Mouse (Mus musculus): ENCODE results near the gene Iqcf6.

Iqcf6 gene

DNA sequence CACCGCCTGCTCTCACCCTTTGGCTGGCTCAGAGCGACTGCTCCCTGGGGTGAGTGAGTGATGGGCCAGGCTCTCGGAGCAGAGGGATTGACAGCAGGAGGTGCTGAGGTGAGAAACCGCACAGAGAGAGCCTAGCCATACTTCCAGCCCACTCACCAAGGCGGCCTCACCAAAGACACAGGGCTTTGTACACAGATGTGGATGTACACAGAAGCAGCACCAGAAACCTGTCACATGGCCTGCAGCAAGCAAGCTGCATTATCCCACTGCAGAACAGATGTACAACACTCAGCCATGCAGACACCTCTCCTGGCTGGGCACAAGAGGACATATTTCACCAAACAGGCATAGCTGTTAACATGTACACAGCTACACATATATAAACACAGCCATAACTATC lies 31.2 kb downstream of the Iqcf6 start:
- DNase-seq (ENCODE audit: extremely low spot score) = no peak

DNA sequence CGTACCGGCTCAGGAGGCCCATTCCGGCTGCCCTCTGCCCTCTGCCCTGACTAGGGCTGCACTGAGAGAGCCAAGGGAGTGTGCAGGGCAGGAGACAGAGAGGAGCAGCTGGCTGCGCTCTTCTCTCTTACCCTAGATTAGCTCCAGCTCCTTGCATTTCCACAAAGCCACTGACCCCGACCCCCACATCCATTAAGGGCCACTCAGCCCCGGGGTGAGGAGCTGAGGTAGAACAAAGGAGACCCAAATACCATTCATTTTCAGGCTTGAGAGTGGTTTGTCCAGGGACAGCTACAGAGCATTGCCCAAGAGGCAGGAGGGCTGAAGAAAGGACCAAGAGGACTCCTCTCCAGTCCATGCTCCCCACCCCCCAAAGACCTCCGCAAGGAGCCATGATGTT lies 33.1 kb downstream of the Iqcf6 start:
- DNase-seq (ENCODE audit: extremely low spot score) = peak; percentile 40

DNA sequence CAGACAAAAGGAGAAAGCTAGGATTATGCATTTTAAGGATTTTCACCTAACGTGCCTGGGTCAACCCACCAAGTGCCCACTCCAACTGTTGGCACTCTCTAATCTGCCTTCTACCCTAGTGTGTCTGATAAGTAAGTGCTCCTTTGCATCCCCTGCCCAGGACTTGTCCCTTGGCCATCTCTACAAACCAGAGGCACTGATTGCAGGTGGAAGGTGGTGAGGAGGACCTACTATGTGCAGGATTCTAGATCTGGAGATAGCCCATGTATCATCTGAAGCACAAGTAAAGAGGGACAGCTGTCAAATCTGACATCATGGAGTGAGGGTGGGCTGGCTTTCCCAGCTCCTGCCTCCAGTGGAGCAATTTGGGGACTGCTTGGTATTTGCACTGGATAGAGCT lies 33.6 kb downstream of the Iqcf6 start:
- DNase-seq (ENCODE audit: extremely low spot score) = no peak

DNA sequence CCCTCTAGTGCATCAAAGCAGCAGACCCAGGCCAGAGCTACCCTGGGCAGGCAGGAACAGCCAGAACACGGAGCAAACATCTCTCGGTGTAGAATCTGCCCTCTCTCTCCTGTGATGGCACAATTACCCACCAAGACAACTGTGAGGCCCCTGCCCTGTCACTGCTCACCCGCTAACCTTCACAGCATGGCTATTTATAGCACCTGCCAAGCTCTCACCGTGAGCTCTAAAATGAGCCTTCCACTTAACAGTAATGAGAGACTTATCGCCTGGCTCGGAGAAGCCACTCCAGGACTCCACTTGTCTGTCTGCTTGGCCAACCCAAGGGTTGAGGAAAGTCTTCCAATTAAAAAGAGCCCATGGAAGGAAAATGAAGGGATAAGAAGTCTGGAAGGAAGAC lies 36.8 kb downstream of the Iqcf6 start:
- DNase-seq (ENCODE audit: extremely low spot score) = no peak

DNA sequence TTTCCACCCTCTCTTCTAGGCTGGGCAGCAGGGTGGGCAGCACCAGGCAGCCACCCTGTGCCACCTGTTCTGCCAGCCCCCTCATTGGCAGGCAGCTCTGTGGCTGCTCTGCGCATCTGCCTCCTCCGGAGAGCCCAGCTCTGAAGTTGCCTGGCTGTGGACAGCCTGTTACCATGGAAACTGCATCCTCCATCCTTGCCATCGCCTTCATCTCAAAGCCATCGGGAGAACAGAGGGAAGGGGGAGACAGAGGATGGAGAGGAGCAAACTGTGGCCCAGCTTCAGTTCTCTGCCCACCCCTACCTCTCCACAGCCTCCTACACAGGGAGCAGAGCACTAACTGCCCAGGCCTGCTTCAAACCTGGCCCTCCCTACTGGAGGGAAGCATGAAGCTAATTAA lies 38.1 kb downstream of the Iqcf6 start:
- no peak for DNase-seq (ENCODE audit: extremely low spot score)

DNA sequence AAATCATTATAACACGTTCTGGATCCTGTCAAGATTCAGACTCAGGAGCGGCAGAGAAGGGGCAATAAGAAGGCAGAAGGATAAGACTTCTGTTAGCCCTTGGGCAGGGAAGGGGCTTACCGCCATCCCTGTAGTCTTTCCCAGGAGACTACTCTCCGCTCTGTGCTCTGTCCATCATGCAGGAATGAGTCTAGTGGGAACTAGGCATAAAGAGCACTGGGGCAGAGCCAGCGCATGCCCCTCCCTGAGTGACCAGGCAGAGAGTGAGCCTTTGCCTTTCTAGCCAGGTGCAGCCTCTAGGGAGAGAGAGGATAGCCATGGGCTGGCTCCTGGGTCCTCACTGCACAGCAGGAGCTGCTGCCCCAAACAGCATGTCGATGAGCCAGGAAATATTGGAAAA lies 38.5 kb downstream of the Iqcf6 start:
- DNase-seq (ENCODE audit: extremely low spot score) = no peak

DNA sequence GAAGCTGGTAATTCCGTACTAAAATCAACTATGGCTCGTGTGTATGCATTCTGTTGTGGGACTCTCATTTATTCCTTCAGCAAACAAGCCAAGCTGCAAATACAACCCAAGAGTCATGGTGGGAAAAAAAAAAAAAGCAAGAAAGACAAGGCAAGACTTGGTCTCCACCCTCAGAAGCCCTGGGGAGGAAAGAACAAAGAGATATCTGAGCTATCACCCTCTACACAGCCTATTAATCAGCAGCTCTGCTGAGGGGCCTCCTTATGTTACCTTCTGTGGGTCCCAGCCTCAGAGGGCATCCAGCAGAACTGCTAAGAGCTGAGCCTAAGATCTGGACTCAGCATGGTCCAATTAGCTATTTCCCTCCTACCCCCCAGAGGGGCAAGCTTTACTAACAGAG lies 47.5 kb downstream of the Iqcf6 start:
- no peak for DNase-seq (ENCODE audit: extremely low spot score)

DNA sequence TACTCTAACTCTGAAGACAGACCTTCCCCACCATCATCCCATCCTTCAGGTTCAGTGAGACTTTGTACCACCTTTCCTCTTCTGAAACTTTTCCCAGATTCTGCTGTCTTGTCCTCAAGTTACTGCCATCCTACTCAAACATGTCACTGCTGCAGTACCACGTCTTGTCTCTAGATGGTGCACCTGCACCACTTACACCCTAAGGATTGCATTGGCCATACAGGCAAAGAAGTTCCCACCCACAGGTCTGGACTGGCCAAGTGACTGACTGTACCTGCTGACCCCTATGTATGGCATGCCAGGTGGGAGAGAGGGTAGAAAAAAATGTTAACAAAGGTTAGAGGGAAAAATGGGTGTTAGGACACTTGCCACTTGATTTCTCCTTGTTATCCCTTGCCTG lies 49.1 kb downstream of the Iqcf6 start:
- peak; percentile 83 for DNase-seq (ENCODE audit: extremely low spot score)

DNA sequence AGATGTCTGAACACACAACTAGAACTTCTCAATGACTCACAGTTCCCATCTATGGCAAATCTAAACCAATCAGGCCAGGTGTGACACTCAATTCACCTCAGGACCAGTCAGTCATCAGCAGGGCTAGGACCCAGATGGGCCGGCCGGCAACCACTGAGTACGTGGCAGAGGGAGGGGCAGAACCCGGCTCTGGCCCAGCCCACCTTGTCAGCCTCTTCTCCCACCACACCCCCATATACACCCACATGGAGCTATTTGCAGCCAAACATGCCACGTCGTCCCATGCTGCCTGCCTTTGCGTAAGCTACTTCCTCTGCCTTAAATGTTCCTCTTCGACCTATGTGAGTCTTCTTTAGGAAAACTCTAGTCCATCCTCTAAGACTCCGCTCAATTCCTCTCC lies 49.6 kb downstream of the Iqcf6 start:
- no peak for DNase-seq (ENCODE audit: extremely low spot score)

DNA sequence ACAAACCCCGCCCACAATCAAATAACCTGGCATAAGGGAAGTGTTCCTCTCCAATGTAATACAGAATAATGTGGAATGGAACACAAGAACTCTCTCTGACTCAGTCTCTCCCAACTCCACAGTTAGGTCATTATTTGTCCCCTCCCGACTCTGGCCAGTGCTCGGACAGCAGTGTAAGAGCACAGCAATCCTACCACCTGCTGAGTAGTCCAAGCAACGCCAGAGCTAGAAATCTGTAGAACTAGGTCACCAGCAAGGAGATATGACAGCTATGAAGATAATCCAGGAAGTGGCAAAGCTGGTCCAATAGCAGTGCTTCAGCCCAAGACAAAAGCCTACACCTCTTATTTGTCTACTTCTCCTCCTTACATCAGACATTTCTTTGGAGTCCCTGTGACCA lies 50.2 kb downstream of the Iqcf6 start:
- no peak for DNase-seq (ENCODE audit: extremely low spot score)
